Mouse (Mus musculus): ENCODE results near the gene Disc1. TPM values are rescaled to one million over a fixed set of nuclear protein-coding genes. Genes with fewer than 3 reads are reported as not detected.

The Disc1 gene
- polyA plus RNA-seq, 1 experiment from 2014 or later = 0.86 TPM

DNA sequence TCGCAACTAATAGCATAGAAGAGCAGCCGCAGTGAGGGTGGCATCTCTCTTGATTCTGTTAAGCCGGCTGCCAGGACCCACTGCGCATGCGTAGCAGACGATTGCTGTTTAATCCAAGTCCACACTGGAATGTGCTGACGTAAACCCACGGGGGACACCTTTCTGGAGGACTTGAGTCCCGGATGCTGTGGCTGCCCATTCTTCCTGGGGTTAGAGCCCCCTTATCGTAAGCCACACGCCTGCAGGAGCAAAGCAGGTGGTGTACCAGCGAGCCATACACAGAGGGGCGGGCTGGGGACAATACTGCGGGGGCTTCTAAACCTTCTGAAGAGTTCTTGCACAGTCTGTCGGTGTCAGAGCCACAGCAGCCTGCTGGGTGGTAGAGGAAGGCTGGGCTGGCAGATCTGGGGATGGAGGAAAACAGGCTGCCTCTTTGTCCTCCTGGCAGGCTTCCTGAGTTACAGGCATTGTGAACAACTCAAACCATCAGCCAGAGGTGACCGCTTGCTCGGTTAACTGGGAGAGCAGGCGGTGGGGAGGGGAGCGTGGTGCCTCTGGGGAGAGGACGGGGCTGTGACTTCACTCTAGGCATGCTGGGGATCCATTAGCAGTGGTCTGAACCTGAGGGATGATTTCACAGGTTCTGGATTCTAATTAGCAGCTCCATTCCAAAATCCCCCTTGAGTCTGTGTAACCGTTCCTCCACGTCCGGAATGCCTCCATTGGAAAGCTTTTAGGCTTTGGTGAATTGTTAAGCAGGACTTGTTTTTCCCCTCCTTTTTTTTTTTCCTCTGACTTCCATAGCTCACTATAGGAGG lies 200.4 kb downstream of the Disc1 start:
- Histone ChIP-seq H3K9me3 (replicated peaks; ENCODE audit: control insufficient read depth, low read length) (no peaks in the 10 kb centered on the region), H3K27me3 (ENCODE audit: control insufficient read depth, insufficient read depth, low read length) (no peaks in the 10 kb centered on the region), H3K36me3 (replicated peaks; ENCODE audit: control insufficient read depth, insufficient read depth, low read depth, low read length) (no peaks in the 10 kb centered on the region), H3K27ac (replicated peaks; ENCODE audit: low read depth, low read length) (peak overlapping the region; percentile 71), H3K4me1 (ENCODE audit: control insufficient read depth, insufficient read depth, low read length) (no peaks in the 10 kb centered on the region; the same call in 1 of the 2 replicates), H3K9ac (replicated peaks; ENCODE audit: low read length) (peak overlapping the region; percentile 60), H3K4me2 (ENCODE audit: low read depth, low read length) (peak overlapping the region; percentile 68), H3K4me3 (ENCODE audit: low read depth, low read length) (peak overlapping the region; percentile 33)
- ATAC-seq (replicated peaks; ENCODE audit: insufficient number of reproducible peaks, low FRiP score, low TSS enrichment, low read depth) = peak; percentile 70
- peak; percentile 95 for DNase-seq (ENCODE audit: low spot score)
- 7% methylated on average over 23 of the region's 23 CpGs for WGBS

DNA sequence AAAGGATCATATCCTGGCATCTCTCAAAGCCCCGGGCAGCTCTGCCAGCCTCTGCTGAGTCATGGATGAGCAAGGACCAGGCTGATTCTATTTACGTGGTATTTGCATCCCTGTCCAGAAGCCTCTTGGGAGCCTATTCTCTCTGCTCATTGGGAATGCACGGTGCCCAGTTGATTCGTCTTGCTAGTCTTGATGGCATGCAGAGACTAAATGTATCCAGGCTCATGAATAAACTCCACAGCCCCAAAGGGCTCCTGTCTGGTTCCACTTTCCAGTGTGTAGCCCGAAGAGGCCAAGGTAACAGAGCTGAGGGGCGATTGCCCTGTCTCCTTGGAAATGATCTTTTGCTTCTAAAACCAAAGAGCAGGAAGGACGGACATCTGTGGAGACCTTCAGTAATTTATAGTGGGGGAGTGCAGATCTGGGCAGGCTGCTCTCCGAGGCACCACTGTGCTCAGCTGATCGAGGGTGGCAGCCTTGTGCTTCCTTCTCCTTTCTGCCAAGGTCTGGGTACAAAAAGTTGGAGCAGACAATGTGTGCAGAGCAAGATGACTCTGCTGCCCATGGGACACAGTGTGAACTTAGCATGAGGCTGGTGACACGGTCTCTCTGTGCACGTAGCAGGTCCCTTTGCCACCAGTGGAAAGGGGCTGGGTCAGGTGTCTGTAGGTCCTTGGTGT lies 201.2 kb downstream of the Disc1 start:
- H3K27ac ChIP-seq (replicated peaks; ENCODE audit: low read depth, low read length) = 0 out of 2 replicates have a peak overlapping the region, but pooled peaks have one; percentile 71
- DNase-seq (ENCODE audit: low spot score) = peak; percentile 63
- no peak overlapping the region; the same call in 1 of the 2 replicates for H3K9ac ChIP-seq (replicated peaks; ENCODE audit: low read length)
- no peaks in the 10 kb centered on the region for H3K27me3 ChIP-seq (ENCODE audit: control insufficient read depth, insufficient read depth, low read length)
- H3K9me3 ChIP-seq (replicated peaks; ENCODE audit: control insufficient read depth, low read length) = no peaks in the 10 kb centered on the region
- H3K36me3 ChIP-seq (replicated peaks; ENCODE audit: control insufficient read depth, insufficient read depth, low read depth, low read length) = no peaks in the 10 kb centered on the region
- H3K4me2 ChIP-seq (ENCODE audit: low read depth, low read length) = 0 out of 2 replicates have a peak overlapping the region, but pooled peaks have one; percentile 68
- H3K4me3 ChIP-seq (ENCODE audit: low read depth, low read length) = no peak overlapping the region
- H3K4me1 ChIP-seq (ENCODE audit: control insufficient read depth, insufficient read depth, low read length) = no peaks in the 10 kb centered on the region; the same call in 1 of the 2 replicates
- no peak; the same call in 1 of the 2 replicates for ATAC-seq (replicated peaks; ENCODE audit: insufficient number of reproducible peaks, low FRiP score, low TSS enrichment, low read depth)
- WGBS = 52% methylated on average over 11 of the region's 11 CpGs

DNA sequence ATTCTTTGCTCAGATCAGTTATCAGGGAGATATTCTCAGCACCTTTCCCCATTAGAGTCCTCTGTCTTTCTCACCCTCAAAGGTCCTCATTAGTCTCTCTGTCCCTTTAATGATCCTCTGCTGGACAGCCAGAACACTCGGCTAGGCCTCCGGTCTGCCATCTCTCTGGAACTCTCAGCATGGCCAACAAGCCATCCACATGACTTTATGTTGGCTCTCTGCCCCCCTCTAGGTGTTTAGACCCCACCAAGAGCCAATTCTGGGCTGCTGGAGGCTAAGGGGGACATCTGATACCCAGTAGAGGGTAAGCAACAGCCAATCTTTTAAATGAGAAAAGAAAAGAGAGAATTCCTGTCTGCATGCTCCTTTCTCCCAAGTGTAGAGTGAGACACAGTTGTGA lies 203.7 kb downstream of the Disc1 start:
- no peak overlapping the region for H3K9ac ChIP-seq (replicated peaks; ENCODE audit: low read length)
- no peak overlapping the region for H3K4me2 ChIP-seq (ENCODE audit: low read depth, low read length)
- ATAC-seq (replicated peaks; ENCODE audit: insufficient number of reproducible peaks, low FRiP score, low TSS enrichment, low read depth) (no peak), DNase-seq (ENCODE audit: low spot score) (no peak)
- 63% methylated on average over 2 of the region's 2 CpGs for WGBS
- no peaks in the 10 kb centered on the region for H3K27me3 ChIP-seq (ENCODE audit: control insufficient read depth, insufficient read depth, low read length)
- no peaks in the 10 kb centered on the region; the same call in 1 of the 2 replicates for H3K4me1 ChIP-seq (ENCODE audit: control insufficient read depth, insufficient read depth, low read length)
- no peak overlapping the region for H3K27ac ChIP-seq (replicated peaks; ENCODE audit: low read depth, low read length)
- no peaks in the 10 kb centered on the region for H3K9me3 ChIP-seq (replicated peaks; ENCODE audit: control insufficient read depth, low read length)
- H3K36me3 ChIP-seq (replicated peaks; ENCODE audit: control insufficient read depth, insufficient read depth, low read depth, low read length) = no peaks in the 10 kb centered on the region
- no peak overlapping the region for H3K4me3 ChIP-seq (ENCODE audit: low read depth, low read length)

DNA sequence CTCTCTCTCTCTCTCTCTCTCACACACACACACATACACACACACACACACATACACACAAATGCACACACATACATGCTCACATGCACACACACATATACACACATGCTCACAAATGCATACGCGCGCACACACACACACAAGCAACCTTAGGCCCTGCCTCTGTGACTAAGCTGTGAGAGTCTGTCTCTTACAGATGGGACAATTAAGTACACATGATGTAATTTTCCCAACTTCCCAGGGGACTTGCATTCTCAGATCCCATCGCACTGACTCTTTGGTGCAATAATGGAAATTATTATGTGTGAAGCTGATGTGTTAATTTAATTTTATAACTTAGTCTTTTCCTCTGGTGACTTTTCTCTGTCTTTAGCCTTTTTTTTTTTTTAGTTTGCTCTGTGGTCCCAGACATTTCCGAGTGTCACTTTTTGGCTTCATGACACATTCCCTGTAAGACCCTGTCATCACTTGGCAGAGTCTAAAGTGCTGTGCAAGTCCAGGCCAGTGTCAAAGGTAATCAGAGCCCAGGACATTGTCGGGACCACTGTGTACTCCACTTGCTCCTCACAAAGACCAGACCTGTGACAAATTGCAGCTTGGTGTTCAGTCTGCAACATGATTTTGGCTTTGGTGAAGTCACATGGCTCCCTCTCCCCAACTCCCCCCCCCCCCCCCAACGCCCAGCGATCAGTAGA lies 205.0 kb downstream of the Disc1 start:
- no peaks in the 10 kb centered on the region for H3K27me3 ChIP-seq (ENCODE audit: control insufficient read depth, insufficient read depth, low read length)
- no peak overlapping the region for H3K4me3 ChIP-seq (ENCODE audit: low read depth, low read length)
- H3K27ac ChIP-seq (replicated peaks; ENCODE audit: low read depth, low read length) = no peak overlapping the region
- no peaks in the 10 kb centered on the region for H3K9me3 ChIP-seq (replicated peaks; ENCODE audit: control insufficient read depth, low read length)
- no peaks in the 10 kb centered on the region; the same call in 1 of the 2 replicates for H3K4me1 ChIP-seq (ENCODE audit: control insufficient read depth, insufficient read depth, low read length)
- H3K9ac ChIP-seq (replicated peaks; ENCODE audit: low read length) = no peak overlapping the region
- no peak overlapping the region for H3K4me2 ChIP-seq (ENCODE audit: low read depth, low read length)
- DNase-seq (ENCODE audit: low spot score) (no peak), ATAC-seq (replicated peaks; ENCODE audit: insufficient number of reproducible peaks, low FRiP score, low TSS enrichment, low read depth) (no peak)
- WGBS = 79% methylated on average over 8 of the region's 8 CpGs
- no peaks in the 10 kb centered on the region for H3K36me3 ChIP-seq (replicated peaks; ENCODE audit: control insufficient read depth, insufficient read depth, low read depth, low read length)

DNA sequence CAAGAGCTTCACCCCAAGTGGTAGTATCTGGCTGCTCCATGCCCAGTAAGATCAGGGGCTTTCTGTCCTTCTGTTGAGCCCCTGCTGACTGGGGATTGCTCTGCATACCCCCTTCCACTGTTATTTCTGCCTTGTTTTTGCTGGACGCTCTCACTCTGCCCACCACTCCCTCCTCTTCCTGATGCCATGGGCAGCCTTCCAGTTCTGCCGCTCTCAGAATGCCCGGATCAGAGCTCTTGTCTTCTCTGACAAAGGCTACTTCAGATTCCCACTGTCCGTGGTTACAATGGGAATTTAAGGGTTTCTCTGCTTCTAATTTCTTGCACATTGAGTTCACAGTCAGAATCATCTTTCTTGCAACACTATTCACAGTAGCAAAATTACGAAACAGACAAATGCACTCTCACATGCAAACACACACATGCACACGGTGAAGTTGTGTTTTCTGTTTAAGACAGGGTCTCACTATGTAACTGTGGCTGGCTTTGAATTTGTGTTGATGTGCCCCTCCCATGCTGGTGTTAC lies 214.2 kb downstream of the Disc1 start:
- no peaks in the 10 kb centered on the region for H3K9me3 ChIP-seq (replicated peaks; ENCODE audit: control insufficient read depth, low read length)
- 75% methylated on average over 6 of the region's 6 CpGs for WGBS
- H3K9ac ChIP-seq (replicated peaks; ENCODE audit: low read length) = no peak overlapping the region
- no peak overlapping the region for H3K4me3 ChIP-seq (ENCODE audit: low read depth, low read length)
- no peaks in the 10 kb centered on the region for H3K36me3 ChIP-seq (replicated peaks; ENCODE audit: control insufficient read depth, insufficient read depth, low read depth, low read length)
- ATAC-seq (replicated peaks; ENCODE audit: insufficient number of reproducible peaks, low FRiP score, low TSS enrichment, low read depth) (no peak), DNase-seq (ENCODE audit: low spot score) (no peak)
- no peak overlapping the region for H3K4me2 ChIP-seq (ENCODE audit: low read depth, low read length)
- 0 out of 2 replicates have a peak, but pooled peaks cover 3% of the 10 kb centered on the region for H3K4me1 ChIP-seq (ENCODE audit: control insufficient read depth, insufficient read depth, low read length)
- H3K27ac ChIP-seq (replicated peaks; ENCODE audit: low read depth, low read length) = no peak overlapping the region
- H3K27me3 ChIP-seq (ENCODE audit: control insufficient read depth, insufficient read depth, low read length) = no peaks in the 10 kb centered on the region

DNA sequence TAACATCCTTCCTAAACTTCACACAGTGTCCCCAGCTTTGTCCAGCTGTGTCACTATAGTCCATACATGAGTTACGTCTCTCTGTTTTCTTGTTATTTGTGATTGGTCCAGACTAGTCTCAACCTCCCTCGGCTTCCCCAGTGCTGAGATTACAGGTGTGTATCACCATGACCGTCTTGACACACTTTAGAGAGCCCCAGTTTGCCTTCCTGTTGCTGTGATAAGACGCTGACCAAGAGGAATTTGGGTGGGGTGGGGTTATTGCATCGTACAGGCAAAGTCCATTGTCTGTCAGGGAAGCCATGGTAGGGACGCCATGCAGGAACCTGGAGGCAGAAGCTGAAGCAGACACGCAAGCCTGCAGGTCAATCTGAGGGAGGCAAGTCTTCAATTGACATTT lies 216.3 kb downstream of the Disc1 start:
- ATAC-seq (replicated peaks; ENCODE audit: insufficient number of reproducible peaks, low FRiP score, low TSS enrichment, low read depth) (no peak), DNase-seq (ENCODE audit: low spot score) (no peak)
- H3K27me3 ChIP-seq (ENCODE audit: control insufficient read depth, insufficient read depth, low read length) = no peaks in the 10 kb centered on the region
- H3K9me3 ChIP-seq (replicated peaks; ENCODE audit: control insufficient read depth, low read length) = no peaks in the 10 kb centered on the region
- no peak overlapping the region for H3K4me3 ChIP-seq (ENCODE audit: low read depth, low read length)
- no peaks in the 10 kb centered on the region for H3K36me3 ChIP-seq (replicated peaks; ENCODE audit: control insufficient read depth, insufficient read depth, low read depth, low read length)
- H3K4me2 ChIP-seq (ENCODE audit: low read depth, low read length) = no peak overlapping the region
- WGBS = 84% methylated on average over 7 of the region's 7 CpGs
- 0 out of 2 replicates have a peak, but pooled peaks cover 3% of the 10 kb centered on the region for H3K4me1 ChIP-seq (ENCODE audit: control insufficient read depth, insufficient read depth, low read length)
- H3K27ac ChIP-seq (replicated peaks; ENCODE audit: low read depth, low read length) = no peak overlapping the region
- no peak overlapping the region for H3K9ac ChIP-seq (replicated peaks; ENCODE audit: low read length)

DNA sequence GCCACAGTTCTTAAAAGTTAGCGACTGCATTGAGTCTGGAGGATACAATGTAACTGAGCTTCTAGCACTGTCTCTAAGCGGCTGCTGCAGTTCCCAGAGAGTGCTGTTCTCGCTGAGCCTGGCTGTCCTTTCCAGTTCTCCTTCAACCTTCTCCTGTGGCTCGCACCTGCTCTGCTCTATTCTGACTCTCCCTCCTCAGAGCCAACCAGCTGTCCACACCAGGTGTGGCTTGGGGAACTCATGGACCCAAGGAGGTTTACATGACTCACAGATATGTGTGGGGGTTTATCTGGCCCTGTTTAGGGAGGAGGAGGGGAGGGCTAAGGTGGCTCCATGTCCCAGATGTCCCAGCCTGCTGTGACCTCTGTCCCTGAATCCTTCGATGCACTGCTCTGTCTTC lies 217.4 kb downstream of the Disc1 start:
- no peaks in the 10 kb centered on the region for H3K27me3 ChIP-seq (ENCODE audit: control insufficient read depth, insufficient read depth, low read length)
- WGBS = 72% methylated on average over 5 of the region's 5 CpGs
- H3K4me2 ChIP-seq (ENCODE audit: low read depth, low read length) = no peak overlapping the region
- DNase-seq (ENCODE audit: low spot score) (no peak), ATAC-seq (replicated peaks; ENCODE audit: insufficient number of reproducible peaks, low FRiP score, low TSS enrichment, low read depth) (no peak)
- 0 out of 2 replicates have a peak, but pooled peaks cover 3% of the 10 kb centered on the region for H3K4me1 ChIP-seq (ENCODE audit: control insufficient read depth, insufficient read depth, low read length)
- H3K9me3 ChIP-seq (replicated peaks; ENCODE audit: control insufficient read depth, low read length) = no peaks in the 10 kb centered on the region
- no peak overlapping the region for H3K9ac ChIP-seq (replicated peaks; ENCODE audit: low read length)
- H3K4me3 ChIP-seq (ENCODE audit: low read depth, low read length) = no peak overlapping the region
- no peaks in the 10 kb centered on the region for H3K36me3 ChIP-seq (replicated peaks; ENCODE audit: control insufficient read depth, insufficient read depth, low read depth, low read length)
- H3K27ac ChIP-seq (replicated peaks; ENCODE audit: low read depth, low read length) = no peak overlapping the region
